Mouse (Mus musculus) kidney, postnatal 0 days (tissue): ENCODE results near the gene Fndc3b. TPM values are rescaled to one million over a fixed set of nuclear protein-coding genes. Genes with fewer than 3 reads are reported as not detected.

ENCODE experiments used
- ATAC-seq: fragments of 200-750 bp; cut with Nextera tagmentation; replicated peaks from 2 replicates; pipeline ENCODE4 v1.8.0; 2017; ENCODE audit warnings: low read depth, moderate number of reproducible peaks, moderate TSS enrichment, moderate library complexity; ENCODE audit not compliant: low FRiP score
- DNase-seq: peaks from one replicate; pipeline ENCODE4 v3.0.0-alpha.2; 2016; ENCODE audit warnings: low spot score
- H3K27ac ChIP-seq: fragments of 300-500 bp; sonication (generic); 2 replicates; pipeline ENCODE4 v1.5.1; 2014; ENCODE audit warnings: mild to moderate bottlenecking
- H3K27me3 ChIP-seq: fragments of 300-500 bp; sonication (generic); 2 replicates; pipeline ENCODE4 v1.6.1; 2014; ENCODE audit warnings: low read length, mixed read lengths; ENCODE audit not compliant: insufficient read depth
- H3K36me3 ChIP-seq: fragments of 300-500 bp; sonication (generic); 2 replicates; pipeline ENCODE4 v1.6.1; 2014; ENCODE audit warnings: low read length, mixed read lengths; ENCODE audit not compliant: insufficient read depth
- H3K4me1 ChIP-seq: fragments of 300-500 bp; sonication (generic); replicated peaks from 2 replicates; pipeline ENCODE4 v1.6.1; 2014; ENCODE audit warnings: antibody characterized with exemption, low read length, mixed read lengths; ENCODE audit not compliant: insufficient read depth
- H3K4me2 ChIP-seq: fragments of 300-500 bp; sonication (generic); 2 replicates; pipeline ENCODE4 v1.6.1; 2014; ENCODE audit warnings: mild to moderate bottlenecking, low read length, moderate library complexity, mixed read lengths
- H3K4me3 ChIP-seq: fragments of 300-500 bp; sonication (generic); replicated peaks from 2 replicates; pipeline ENCODE4 v1.5.1; 2014; ENCODE audit warnings: low read depth, low read length
- H3K9ac ChIP-seq: fragments of 300-500 bp; sonication (generic); 2 replicates; pipeline ENCODE4 v1.6.1; 2014; ENCODE audit warnings: low read depth, low read length
- H3K9me3 ChIP-seq: fragments of 300-500 bp; sonication (generic); replicated peaks from 2 replicates; pipeline ENCODE4 v1.6.1; 2016; ENCODE audit warnings: low read length, inconsistent platforms, mixed read lengths
- CTCF ChIP-seq: IDR thresholded peaks from 2 replicates; pipeline ENCODE4 v1.5.1; 2016; ENCODE audit warnings: antibody characterized with exemption, low read depth, mild to moderate bottlenecking, moderate library complexity
- WGBS: fragments of 180-500 bp; shearing (Covaris S2); extraction: QIAGEN DNeasy Blood & Tissue Kit; methylation state at CpG from one replicate; pipeline ENCODE4 v1.1.7; 2014; 5-methylcytosine and 5-hydroxymethylcytosine counted together
- polyA plus RNA-seq: library from polyadenylated mRNA; unstranded; fragments of >200 nt; fragmentation: Nextera tagmentation; extraction: Ambion mirVana; gene quantifications from 2 replicates; pipeline ENCODE4 v1.2.1, GENCODE M21; 2015

The Fndc3b gene
- polyA plus RNA-seq, 1 experiment from 2014 or later = 23.1 TPM

GRCm38 (mm10) chr3:27694111-27694510 is 17.0 kb downstream of the Fndc3b start:
- Histone ChIP-seq H3K27ac (no peak overlapping the region), H3K4me1 (peaks cover 30% of the 10 kb centered on the region), H3K4me3 (no peak overlapping the region), H3K36me3 (no peaks in the 10 kb centered on the region), H3K27me3 (no peaks in the 10 kb centered on the region), H3K4me2 (no peak overlapping the region), H3K9me3 (no peaks in the 10 kb centered on the region), H3K9ac (no peak overlapping the region)
- 79% methylated on average over 5 of the region's 5 CpGs for WGBS
- no peak for DNase-seq
- ATAC-seq = no peak
- no peak for TF ChIP-seq CTCF

GRCm38 (mm10) chr3:27691486-27692160 is 19.5 kb downstream of the Fndc3b start:
- ATAC-seq (no peak), DNase-seq (no peak)
- Histone ChIP-seq H3K4me3 (no peak overlapping the region), H3K27ac (no peak overlapping the region), H3K27me3 (no peaks in the 10 kb centered on the region), H3K36me3 (no peaks in the 10 kb centered on the region), H3K9me3 (no peaks in the 10 kb centered on the region), H3K4me2 (no peak overlapping the region), H3K9ac (no peak overlapping the region), H3K4me1 (peaks cover 40% of the 10 kb centered on the region)
- no peak for TF ChIP-seq CTCF
- 88% methylated on average over 9 of the region's 9 CpGs for WGBS

- Histone ChIP-seq H3K9ac (no peak overlapping the region), H3K27ac (peak overlapping the region; percentile 83), H3K36me3 (no peaks in the 10 kb centered on the region), H3K27me3 (no peaks in the 10 kb centered on the region), H3K4me2 (peak overlapping the region; percentile 39), H3K4me1 (peaks cover 33% of the 10 kb centered on the region), H3K9me3 (no peaks in the 10 kb centered on the region), H3K4me3 (no peak overlapping the region)
- 11% methylated on average over 6 of the region's 6 CpGs for WGBS
- ATAC-seq (peak; percentile 75), DNase-seq (peak; percentile 94)
- TF ChIP-seq CTCF = no peak
Observed at GRCm38 (mm10) chr3:27690030-27690429, 21.1 kb downstream of the Fndc3b start.

- Histone ChIP-seq H3K27me3 (no peaks in the 10 kb centered on the region), H3K4me1 (peaks cover 34% of the 10 kb centered on the region), H3K4me2 (no peak overlapping the region), H3K9me3 (no peaks in the 10 kb centered on the region), H3K36me3 (no peaks in the 10 kb centered on the region), H3K4me3 (no peak overlapping the region), H3K27ac (peak overlapping the region; percentile 83), H3K9ac (no peak overlapping the region)
- peak; percentile 55 for DNase-seq
- WGBS = 57% methylated on average over 12 of the region's 12 CpGs
- TF ChIP-seq CTCF = no peak
- ATAC-seq = no peak
Observed at GRCm38 (mm10) chr3:27689149-27689865, 21.8 kb downstream of the Fndc3b start.

- peaks cover 47% of the 10 kb centered on the region for H3K4me1 ChIP-seq
- no peaks in the 10 kb centered on the region for H3K36me3 ChIP-seq
- H3K9ac ChIP-seq = no peak overlapping the region
- TF ChIP-seq CTCF = no peak
- no peak overlapping the region for H3K4me3 ChIP-seq
- ATAC-seq (no peak), DNase-seq (no peak)
- 58% methylated on average over 19 of the region's 19 CpGs for WGBS
- H3K4me2 ChIP-seq = no peak overlapping the region
- no peaks in the 10 kb centered on the region for H3K27me3 ChIP-seq
- H3K27ac ChIP-seq = peak overlapping the region; percentile 79
- H3K9me3 ChIP-seq = no peaks in the 10 kb centered on the region
Observed at GRCm38 (mm10) chr3:27686732-27687491, 24.2 kb downstream of the Fndc3b start.

GRCm38 (mm10) chr3:27685650-27686208 is 25.4 kb downstream of the Fndc3b start:
- TF ChIP-seq CTCF = no peak
- no peak overlapping the region for H3K4me3 ChIP-seq
- 0 out of 2 replicates have a peak, but pooled peaks have one; percentile 48 for ATAC-seq
- H3K27ac ChIP-seq = peak overlapping the region; percentile 79
- H3K36me3 ChIP-seq = 0 out of 2 replicates have a peak, but pooled peaks cover 3% of the 10 kb centered on the region
- 64% methylated on average over 14 of the region's 14 CpGs for WGBS
- H3K4me2 ChIP-seq = 0 out of 2 replicates have a peak overlapping the region, but pooled peaks have one; percentile 6
- no peaks in the 10 kb centered on the region for H3K27me3 ChIP-seq
- peak; percentile 41 for DNase-seq
- H3K9ac ChIP-seq = no peak overlapping the region
- H3K9me3 ChIP-seq = no peaks in the 10 kb centered on the region
- H3K4me1 ChIP-seq = peaks cover 42% of the 10 kb centered on the region
